Mouse (Mus musculus) Muller cell, postnatal 12 days (primary cell): Measurements from ENCODE around the gene Acaca.
A peak's percentile ranks its signal among the peaks of the same experiment; 100 is the strongest.
"Not testable (repeated sequence)": the region's sequence is repeated elsewhere in the genome, so short reads cannot be mapped to it uniquely, and the experiment has no call there.

Source experiments
- DNase-seq: peaks from one replicate; pipeline ENCODE4 v3.0.0-alpha.2; 2015; ENCODE audit errors: inconsistent ontology term

Acaca gene

DNA sequence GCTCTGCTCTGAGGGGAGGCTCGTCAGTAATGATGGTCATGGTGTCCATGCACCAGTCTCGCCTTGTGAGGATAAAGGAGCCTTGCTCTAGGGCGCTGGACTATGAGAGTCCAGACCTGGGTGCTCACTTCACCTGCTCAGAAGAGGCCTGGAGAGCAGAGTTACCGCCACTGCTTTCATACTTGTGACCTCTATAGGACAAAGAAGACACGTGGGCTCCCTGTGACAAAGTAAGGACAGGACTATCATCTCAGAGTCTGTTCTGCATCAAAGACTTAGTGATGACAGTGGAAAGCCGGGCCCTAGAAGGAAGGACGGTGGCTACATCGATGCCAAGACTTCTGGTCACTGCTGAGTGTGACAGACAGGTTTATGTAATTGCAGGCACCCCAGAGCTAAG is 261.7 kb downstream of the Acaca start:
- no peak for DNase-seq

DNA sequence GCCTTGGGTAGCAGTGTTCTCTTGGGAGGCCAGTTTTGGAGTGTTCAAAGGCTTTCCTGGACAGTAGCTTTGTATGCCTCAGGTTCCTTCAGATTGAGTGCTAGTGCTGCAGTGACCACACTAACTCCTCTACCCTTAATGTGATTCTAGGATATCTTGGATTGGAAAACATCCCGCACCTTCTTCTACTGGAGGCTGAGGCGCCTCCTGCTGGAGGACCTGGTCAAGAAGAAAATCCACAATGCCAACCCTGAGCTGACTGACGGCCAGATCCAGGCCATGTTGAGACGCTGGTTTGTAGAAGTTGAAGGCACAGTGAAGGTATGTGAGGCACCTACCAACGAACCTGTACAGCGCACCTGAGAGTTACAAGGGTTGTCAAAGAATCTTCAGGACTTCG is 262.6 kb downstream of the Acaca start:
- not testable (repeated sequence) for DNase-seq

DNA sequence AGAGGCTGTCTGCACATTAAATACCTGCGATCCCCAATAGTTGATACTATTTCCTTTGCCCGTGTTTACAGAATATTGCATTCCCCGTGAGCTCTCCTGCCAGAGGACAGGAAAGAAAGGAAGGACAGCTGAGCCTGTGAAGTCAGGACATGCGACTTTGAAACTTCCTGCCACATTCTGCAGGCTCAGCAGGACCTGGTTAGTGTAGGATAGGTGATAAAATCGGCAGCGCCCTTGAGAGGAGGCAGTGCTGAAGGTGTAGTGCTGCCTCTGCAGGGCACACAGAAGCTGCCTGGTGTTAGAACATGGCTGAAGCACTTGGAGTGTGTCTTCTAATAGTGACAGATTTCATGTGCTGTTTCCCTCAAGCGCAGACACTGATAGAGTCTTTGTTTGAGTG is 264.1 kb downstream of the Acaca start:
- no peak for DNase-seq

DNA sequence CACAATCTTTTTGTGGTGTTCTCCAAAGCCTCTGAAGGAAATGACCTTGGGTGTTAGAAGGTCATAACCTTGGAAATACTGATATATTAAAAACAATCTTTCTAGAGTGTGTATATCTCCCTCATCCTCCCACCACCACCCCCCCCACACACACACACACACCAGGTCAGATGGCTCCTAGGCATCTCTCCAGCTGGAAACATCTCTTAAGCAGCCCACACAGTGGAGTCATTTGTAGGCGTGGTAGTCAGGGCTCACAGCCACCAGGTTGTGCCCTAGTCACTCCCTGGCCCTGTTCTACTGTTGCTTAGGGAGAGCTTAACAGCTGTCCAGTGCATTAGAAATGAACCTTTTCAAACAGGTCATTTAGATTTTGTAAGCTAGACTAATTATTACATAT is 265.5 kb downstream of the Acaca start:
- DNase-seq: peak; percentile 20

DNA sequence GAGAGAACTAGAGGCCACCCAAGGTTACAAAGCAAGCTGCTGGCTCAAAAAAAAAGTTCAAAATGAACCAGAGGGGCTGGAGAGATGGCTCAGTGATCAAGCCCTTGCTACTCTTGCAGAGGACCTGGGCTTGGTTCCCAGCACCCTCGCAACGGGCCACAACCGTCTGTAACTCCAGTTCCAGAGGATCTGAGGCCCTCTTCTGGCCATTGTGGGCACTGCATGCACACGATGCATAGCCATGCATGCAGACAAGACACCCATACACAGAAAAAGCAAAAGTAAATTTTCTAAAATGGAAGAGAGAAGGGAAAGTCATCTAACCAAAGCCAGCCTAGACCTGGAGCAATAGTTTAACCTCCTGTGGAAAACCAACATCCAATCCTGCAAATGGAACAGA is 277.3 kb downstream of the Acaca start:
- no peak for DNase-seq

DNA sequence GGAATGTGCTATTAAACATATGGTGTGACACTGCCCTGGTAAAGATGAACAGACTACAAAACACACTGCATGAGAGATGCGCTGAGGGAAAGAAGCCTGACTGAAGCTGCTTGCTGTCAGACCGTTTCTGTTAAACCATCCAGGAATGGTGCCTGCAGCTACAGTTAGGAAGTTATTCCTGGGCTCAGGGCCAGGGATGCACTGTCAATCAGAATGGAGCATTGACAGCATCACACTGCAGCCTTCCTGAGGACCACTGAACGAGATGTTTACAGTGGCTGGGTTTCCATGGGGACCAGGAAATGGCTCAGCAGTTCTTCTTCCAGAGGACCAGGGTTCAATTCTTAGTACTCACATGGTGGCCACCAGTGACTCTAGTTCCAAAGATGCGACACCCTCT is 280.9 kb downstream of the Acaca start:
- no peak for DNase-seq

DNA sequence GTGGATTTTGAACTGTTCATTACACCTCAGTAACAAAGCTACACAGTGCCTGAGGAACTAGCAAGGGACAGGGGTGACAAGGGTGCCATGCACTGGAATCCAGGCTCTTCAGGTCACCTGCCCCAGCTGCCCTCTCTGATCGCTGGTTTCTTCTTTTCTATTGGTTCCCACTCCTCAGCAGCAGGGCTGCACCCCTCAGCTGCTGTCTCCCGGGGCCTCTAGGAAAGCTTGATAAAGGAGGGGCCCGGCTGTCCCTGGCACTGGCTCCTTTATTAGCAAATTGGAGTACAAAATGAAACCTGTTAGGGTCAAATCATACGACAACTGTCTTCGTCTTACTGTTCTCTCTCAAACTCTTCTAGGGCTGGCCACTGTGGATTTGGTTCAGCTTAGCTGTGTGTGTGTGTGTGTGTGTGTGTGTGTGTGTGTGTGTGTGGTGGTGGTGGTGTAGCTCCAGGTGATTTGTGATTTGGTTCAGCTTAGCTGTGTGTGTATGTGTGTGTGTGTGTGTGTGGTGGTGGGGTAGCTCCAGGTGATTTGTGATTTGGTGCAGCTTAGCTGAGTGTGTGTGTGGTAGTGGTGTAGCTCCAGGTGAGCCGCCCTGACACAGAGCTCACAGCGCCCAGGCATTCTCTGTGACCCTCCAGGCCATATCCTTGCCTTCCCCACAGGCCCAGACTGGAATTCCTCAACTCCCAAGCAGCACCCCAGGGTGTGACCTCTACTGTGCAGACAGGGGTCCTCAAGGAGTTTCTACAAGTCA is 281.6 kb downstream of the Acaca start:
- DNase-seq: no peak

DNA sequence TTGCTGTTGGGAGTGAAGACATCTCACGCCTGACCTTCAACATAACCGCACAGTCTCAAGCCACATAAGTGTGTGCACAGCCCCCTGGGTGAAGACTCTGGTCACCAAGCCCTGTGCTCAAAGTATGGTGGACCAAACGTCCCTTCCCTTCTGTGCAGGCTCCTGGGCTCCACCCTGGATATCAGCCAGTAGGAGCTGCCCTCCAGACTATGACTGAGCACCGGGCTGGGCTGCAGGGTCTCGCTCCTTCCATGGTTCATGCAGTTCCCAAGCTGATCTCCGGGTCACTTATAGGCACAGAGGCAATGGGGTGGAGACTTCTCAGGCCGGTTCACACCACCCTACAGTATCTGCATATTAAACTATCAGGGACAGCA is 282.2 kb downstream of the Acaca start:
- no peak for DNase-seq

DNA sequence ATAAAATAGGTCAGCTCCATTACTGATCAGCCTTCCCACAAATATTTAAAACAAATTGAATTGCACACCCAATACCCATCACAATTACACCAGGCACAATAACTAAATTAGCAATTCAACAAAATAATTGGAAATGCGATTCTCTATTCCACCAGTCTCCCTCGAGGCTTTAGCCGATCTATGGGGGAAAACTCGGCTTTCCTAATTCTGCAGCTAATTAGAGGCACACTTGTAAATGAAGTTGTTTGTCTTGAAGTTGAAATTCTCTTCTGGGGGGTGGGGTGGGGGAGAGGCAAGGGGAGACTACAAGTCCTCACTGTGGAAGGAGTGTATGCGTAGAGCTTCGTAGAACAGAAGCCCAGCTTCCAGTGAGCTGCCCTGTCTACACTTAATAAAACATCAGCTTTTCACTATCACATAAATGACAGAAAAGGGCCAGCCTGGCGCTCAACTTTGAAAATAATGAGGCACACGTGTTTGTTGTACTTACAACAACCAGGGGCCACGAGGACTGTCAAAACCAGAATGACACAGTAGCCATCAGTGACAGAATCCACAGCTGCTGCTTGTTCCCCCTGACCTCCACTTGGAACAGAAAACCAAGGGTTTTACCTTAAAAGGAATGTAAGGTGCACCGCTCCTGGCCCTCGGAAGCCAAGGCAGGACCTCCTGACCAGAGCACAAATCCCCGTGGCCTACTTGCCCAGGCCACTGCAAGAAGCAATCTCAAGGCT is 282.9 kb downstream of the Acaca start:
- no peak for DNase-seq

DNA sequence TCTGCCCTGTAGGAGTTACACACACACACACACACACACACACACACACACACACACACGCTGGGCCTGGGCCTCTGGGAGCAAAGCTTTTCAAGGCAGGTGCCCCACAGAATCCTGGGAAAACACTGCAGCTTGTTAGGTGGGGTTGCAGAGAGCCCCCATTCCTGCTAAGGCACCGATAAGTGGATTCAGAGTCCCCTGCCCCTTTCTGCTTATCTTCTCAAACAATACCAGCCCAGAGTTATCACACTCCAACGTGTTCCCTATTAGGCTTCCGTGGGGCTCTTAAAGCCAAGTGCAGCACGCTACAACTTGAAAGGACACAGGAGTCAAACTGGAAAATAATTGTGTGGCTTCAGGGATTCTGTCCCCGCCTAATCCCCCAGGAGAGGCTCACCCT is 283.6 kb downstream of the Acaca start:
- no peak for DNase-seq

DNA sequence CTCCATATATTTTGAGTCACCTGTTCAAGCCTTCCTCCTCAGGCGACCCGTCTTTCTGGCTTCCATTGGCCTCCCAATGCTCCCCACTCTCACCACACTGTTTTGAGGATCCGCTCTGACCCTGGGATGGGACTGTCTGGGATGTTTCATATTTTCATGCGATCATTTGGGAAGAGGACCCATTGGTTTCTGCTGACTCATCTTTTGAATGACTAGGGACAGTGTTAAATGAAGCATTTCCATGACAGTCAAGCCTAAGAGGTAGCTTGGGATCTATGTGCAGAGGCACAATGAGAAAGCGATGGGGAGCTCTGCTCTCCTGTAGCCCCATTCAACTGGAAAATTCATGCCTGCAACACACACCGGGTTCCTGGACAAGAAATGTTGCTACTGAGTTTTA is 291.3 kb downstream of the Acaca start:
- DNase-seq: no peak

DNA sequence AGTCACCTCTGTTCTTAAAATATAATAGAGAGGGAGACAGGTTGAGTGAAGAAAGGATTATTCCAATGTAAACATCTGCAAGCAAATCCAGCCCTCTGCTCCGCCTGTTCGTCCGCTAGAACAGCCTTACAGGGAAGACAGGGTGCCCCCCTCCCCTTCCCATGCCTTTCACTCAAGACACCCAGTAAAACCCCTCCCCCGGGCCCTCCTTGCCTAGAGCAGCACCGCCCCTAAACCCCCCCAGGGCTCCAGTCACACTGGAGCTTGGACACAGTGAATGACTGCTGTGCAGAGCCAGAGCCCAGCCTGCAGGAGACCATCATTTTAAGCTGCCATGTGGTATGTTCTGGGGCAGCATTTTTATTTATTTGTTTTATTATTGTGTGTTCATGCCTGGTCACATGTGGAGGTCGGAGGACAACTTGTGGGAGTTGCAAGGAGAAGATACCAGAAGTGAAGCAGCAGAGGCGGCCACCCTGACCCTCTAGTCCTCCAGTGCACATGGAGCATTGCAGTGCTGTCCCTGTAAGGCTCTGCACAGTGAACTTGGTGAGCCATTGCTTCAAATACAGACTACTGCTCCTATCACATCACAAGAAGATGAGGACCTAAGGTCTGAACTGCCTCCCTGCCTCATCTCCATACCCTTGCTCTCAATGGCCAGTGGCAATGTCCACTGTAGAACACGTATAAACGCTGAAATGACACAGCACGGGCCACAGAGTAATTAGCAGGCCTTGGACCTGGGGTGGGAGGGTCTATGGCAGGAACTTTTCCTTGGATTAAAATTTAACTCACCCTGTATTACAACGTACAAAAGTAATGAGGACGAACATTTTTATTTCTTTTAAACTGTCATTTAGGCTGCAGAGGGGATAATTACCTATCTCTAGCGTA is 296.5 kb downstream of the Acaca start:
- no peak for DNase-seq

DNA sequence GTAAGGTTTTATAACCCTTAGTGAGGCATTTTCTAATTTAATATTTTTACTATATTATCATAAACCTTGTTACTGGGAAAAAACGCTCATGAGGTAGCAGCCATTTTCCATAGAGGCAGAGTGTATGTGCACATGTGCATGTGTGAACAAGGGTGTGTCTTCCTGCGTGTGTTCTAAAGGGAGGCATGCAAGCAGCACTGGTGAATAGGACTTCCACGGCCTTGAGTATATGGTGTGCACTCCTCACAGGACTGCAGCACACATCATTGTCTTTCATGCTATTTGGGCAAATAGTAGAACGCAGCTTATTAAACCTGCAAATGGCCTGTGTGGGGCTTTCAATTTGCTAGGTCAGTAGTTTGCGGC is 297.1 kb downstream of the Acaca start:
- DNase-seq: no peak

DNA sequence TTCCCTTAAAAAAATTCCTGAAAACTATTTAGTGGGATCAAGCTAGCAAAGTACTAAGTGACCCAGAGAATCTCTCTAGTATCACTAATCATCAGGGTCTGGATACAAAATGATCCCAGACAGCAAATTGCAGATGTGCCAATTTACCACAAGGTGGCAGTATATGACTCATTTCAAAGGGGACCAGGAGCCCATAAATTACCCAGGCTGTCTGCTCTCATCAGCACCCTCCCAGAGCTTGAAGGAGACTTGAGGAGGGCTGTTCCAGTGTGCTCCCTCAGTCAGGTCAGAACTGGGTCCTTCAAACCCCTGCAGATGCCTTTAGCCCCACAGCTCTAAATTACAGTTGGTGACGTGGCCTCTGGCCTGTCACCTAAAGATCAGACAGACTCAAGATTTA is 300.1 kb downstream of the Acaca start:
- peak; percentile 38 for DNase-seq

DNA sequence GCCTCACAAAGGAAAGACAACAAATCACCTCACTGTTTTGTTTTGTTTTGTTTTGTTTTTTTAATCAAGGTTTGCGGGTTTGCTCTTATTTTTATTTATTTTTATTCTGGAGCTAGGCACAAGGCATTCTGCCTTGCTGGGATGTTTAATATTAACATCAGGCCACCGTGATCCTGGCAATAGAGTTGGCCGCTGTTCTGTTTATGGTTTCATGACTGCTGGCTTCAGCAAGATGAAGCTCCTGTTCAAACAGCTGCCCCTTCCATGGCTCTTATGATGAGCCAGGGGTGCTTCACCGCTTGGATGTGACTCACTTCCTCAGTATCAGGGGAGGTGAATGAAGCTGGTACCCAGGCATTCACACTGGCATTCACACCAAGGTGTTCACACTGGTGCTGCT is 300.9 kb downstream of the Acaca start:
- no peak for DNase-seq

DNA sequence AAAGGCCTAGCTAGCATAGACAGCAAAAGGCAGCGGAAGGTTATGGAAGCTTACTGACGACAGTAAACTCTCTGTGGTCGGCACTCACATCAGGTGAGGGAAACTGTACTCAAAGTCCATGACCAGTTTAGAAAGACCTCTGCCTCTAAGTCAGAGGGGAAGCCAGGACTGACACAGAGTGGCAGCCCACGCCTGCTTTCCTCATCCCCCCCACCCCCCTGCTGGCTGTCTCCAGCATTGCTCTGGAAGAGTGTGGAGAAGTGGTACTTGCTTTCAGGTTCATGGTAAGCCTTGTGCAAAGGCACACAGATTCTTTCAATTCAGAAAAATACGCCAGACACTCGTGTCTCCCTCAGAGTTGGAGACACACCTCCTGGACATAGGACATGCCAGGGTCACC is 305.4 kb downstream of the Acaca start:
- DNase-seq: no peak

DNA sequence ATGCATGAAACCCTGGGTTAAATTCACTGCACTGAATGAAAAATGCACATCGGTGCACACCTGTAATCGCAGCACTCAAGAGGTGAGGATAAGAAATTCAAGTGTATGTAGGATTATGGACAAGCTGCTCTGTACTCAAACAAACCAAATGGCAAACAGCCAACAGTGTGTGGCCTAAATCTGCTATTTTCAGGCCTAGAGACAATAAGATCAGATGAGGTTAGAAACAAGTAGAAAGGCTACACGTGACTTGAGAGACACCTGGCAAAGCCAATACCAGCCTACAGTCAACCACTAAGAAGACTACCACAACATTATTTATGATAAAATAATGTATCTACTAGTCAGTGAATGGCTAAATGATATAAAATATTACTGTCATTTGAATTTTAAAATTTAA is 310.9 kb downstream of the Acaca start:
- DNase-seq: no peak

DNA sequence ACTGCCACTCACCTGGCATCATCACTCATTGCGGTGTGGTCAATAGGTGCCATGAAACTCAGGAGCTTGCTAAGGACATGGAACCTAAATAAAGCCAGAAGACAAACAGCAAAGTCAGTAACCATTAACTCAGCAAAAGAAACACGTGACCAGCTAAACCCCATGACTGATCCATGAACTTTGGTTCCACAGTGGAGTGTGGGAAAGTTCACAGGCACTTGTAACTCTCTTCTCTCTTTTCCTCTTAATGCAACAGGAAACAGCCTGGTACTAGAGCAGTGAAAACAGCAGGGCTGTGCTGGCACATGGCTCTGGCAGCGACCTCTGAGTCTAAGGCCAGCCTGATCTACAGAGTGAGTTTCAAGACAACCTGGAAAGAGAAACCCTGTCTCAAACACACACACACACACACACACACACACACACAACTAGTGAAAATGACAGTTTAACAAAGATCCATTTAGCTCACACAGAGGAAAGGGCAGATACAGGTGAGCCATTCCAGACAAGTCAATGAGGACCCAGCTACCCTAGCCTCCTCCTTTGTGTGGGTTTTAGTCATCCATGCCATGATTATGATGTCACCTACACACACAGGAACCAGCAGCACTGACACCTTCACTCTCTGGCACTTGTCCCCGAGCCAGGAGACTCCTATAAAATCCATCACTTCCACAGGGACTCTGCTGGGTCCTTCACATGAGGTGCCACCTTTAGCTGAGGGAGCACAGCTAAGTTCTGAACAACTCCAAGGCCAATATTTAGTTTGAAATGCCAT is 313.3 kb downstream of the Acaca start:
- no peak for DNase-seq
